9 mouse cellular contexts compared by ENCODE assay signal in genomic region chr15:96593457-96593856, GRCm38 (mm10). TPM values are rescaled to one million over a fixed set of nuclear protein-coding genes. Genes with fewer than 3 reads are reported as not detected.
DNase-seq lines count a peak whose midpoint lies in the region; ATAC-seq and TF ChIP-seq lines count a peak whose summit lies in the region.
"Had no signal": no experiment of that assay in that cellular context is flagged by ENCODE, and none has a peak within 500 bp of the region (broad histone marks: within the 10 kb centered on the region; RNA-seq: fewer than 3 reads in every experiment).

No protein-coding gene starts in this region.

- peaks cover 23% of the 10 kb centered on the region for H3K4me1 ChIP-seq in kidney, embryonic 16.5 days (ENCODE audit: insufficient read depth, low read length)
- peaks cover 15% of the 10 kb centered on the region for H3K4me1 ChIP-seq in limb, embryonic 11.5 days (ENCODE audit: control insufficient read depth, insufficient read depth, low read length)

- peaks cover 18% of the 10 kb centered on the region for H3K36me3 ChIP-seq in kidney, embryonic 16.5 days (ENCODE audit: insufficient read depth, low read length)
- H3K36me3 ChIP-seq in limb, embryonic 11.5 days (ENCODE audit: control insufficient read depth, insufficient read depth, low read length), result peaks cover 13% of the 10 kb centered on the region

- no peak for ATAC-seq in kidney, embryonic 16.5 days (ENCODE audit: low FRiP score, low TSS enrichment)
- no peak for ATAC-seq in limb, embryonic 11.5 days (ENCODE audit: insufficient number of reproducible peaks, low FRiP score, low TSS enrichment, low read depth)

- no peak overlapping the region for H3K4me3 ChIP-seq in kidney, embryonic 16.5 days (ENCODE audit: low read length)
- H3K4me3 ChIP-seq in limb, embryonic 11.5 days (ENCODE audit: low read depth, low read length), result no peak overlapping the region
- H3K4me3 ChIP-seq in left cerebral cortex, adult 2 months, result no peak overlapping the region
- H3K4me3 ChIP-seq: liver, embryonic 15.5 days had no signal

- intact Hi-C loops in left cerebral cortex, adult 2 months (cut with DNase I), result no loop called here

- peak overlapping the region; percentile 28; the same call in 1 of the 2 replicates for H3K27ac ChIP-seq in kidney, embryonic 16.5 days (ENCODE audit: low read length)
- peak overlapping the region; percentile 63 for H3K27ac ChIP-seq in limb, embryonic 11.5 days (replicated peaks; ENCODE audit: low read depth, low read length)
- H3K27ac ChIP-seq in left cerebral cortex, adult 2 months, result no peak overlapping the region
- H3K27ac ChIP-seq: liver, embryonic 15.5 days had no signal

- no peaks in the 10 kb centered on the region for H3K9me3 ChIP-seq in kidney, embryonic 16.5 days (ENCODE audit: low read length)
- no peaks in the 10 kb centered on the region for H3K9me3 ChIP-seq in limb, embryonic 11.5 days (ENCODE audit: control insufficient read depth, low read length)
- H3K9me3 ChIP-seq: liver, embryonic 15.5 days had no signal

- H3K9ac ChIP-seq in kidney, embryonic 16.5 days (replicated peaks; ENCODE audit: low read length), result no peak overlapping the region
- no peak overlapping the region for H3K9ac ChIP-seq in limb, embryonic 11.5 days (ENCODE audit: low read length)
- H3K9ac ChIP-seq: liver, embryonic 15.5 days had no signal

- H3K27me3 ChIP-seq in kidney, embryonic 16.5 days (ENCODE audit: insufficient read depth, low read length), result no peaks in the 10 kb centered on the region
- no peaks in the 10 kb centered on the region for H3K27me3 ChIP-seq in limb, embryonic 11.5 days (ENCODE audit: control insufficient read depth, insufficient read depth, low read length)
- H3K27me3 ChIP-seq: liver, embryonic 15.5 days had no signal

- WGBS in kidney, embryonic 16.5 days, result 43% methylated on average over 6 of the region's 6 CpGs
- 42% methylated on average over 6 of the region's 6 CpGs for WGBS in limb, embryonic 11.5 days

- TF ChIP-seq CTCF in left cerebral cortex, adult 2 months (IDR thresholded peaks at IDR 0.05), result no peak

- DNase-seq in kidney, postnatal 25 days, result no peak
- DNase-seq in thymus, postnatal 25 days, result peak; percentile 29
- no peak for DNase-seq in thymus, postnatal 4 days
- peak; percentile 42 for DNase-seq in limb, embryonic 11.5 days (ENCODE audit: low spot score)
- DNase-seq in frontal cortex, postnatal 25 days (ENCODE audit: low spot score in 2 of 2), result no peak
- DNase-seq in left cerebral cortex, adult 2 months (ENCODE audit: extremely low spot score in 1 of 2, low spot score in 2 of 2), result no peak
- DNase-seq: cerebellum, adult 9-11 months had no signal

- no peak overlapping the region for H3K4me2 ChIP-seq in kidney, embryonic 16.5 days (replicated peaks; ENCODE audit: low read depth, low read length)
- no peak overlapping the region for H3K4me2 ChIP-seq in limb, embryonic 11.5 days (ENCODE audit: low read depth, severe bottlenecking)
- H3K4me2 ChIP-seq: liver, embryonic 15.5 days had no signal

RNA-seq across cellular contexts. Expression of gene Slc38a1, which starts 49.3 kb away (rescaled TPM):
- 62.4 and 75.7 TPM in 2 replicates for polyA plus RNA-seq in kidney, embryonic 16.5 days (2015; fragmentation: Nextera tagmentation; extraction: Ambion mirVana)
- polyA plus RNA-seq in limb, embryonic 11.5 days (2014; fragmentation: Nextera tagmentation; extraction: Ambion mirVana), result 132 and 143 TPM in 2 replicates
- 100 to 1,000 TPM; 111 to 116 TPM for total RNA-seq in left cerebral cortex, adult 2 months (2021)

Comparison
In these comparisons a context has a peak if more than half of its experiments do, and no peak if none do; other contexts are left out.
1. DNase-seq: peak in thymus, postnatal 25 days (single experiment) and limb, embryonic 11.5 days (single experiment); none in kidney, postnatal 25 days (0 of 2), thymus, postnatal 4 days (single experiment), frontal cortex, postnatal 25 days (0 of 2) and left cerebral cortex, adult 2 months (0 of 2).